Mouse (Mus musculus) thymus, postnatal 4 days (tissue): Measurements from ENCODE around the gene Tmem45a.

Experiments used
- DNase-seq: peaks from one replicate; pipeline ENCODE4 v3.0.0; 2021

Gene Tmem45a

DNA sequence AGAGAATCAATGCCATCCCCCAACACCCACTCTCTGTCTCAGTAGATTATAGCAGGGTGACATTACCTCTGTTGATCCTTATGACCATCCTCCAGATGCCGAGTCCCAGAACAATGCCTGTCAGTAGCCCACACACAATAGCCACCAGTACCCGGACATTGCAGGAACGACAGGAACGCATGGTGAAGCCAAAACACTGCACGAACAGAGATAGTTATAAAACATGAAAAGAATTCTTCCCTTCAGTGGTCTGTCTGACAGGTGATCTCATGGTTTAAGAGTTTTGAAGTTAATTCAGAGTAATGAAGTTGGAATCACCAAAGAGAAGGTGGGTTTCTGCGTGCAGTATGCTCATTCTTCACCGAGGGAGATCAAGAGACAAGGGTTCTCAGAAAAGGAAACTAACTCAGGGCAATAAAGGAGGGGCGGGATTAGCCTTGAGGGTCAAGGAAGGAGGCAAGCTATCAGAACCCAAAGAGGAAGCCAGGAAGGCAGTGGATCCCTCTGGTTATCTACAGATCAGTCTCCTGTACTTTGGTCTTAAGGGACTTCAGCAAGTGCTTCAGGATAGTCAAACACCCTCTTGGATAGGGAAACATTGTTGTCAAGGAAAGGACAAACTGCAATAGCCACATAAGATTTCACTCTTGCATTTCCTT lies 90.4 kb downstream of the Tmem45a start, which contains the start of gene Adgrg7:
Gene Adgrg7 (minus strand): TSS at position 375 of the 659 bp plus-strand sequence.
- DNase-seq: no peak

DNA sequence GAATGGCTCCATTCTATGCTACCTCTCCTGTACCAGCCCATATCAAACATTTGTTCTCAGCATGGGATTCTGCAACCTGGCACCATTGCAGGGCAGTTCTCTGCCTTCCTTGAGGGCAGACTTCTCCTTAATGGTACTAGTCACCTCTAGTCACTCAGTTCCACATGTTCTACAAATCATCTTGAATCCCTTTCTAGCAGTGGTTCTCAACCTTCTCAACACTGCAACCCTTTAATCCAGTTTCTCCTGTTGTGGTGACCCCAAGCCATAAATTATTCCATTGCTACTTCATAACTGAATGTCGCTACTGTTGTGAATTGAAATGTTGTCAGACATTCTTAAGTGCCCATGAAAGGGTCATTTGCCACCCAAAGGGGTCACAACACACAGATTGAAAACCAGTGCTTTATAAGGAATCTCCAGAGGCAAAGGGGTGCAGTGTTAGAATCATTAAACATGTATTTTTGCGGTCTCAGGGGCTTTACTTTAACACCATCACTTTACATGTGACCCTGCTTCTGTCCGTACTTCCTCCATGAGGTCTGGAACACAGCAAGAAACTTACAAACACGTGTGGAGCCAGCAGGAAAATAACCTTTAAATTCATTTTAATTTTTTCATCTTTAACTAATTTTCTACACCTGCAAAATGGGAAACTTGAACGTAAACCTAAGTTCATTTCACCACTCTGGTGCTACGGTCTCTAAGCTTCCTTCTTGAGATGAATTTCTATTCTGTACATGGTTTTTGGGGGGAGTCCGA lies 91.4 kb downstream of the Tmem45a start:
- DNase-seq: no peak

DNA sequence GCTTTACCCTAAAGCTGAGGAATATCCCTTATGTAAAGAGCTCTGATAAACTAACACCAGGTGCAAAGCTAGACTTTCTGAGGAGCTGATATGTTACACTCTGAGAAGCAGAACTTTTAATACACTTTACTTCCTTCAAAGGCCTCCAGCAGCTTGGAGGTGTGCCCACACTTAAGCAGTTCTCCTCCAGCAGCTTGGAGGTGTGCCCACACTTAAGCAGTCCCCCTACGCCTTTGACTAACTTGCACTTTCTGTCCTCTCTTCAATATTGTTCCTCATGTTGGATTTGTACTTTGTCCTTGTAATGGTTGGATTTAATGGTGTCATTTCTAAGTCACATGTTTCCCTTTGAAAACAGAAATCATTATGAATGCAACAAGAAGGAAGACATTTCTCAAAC lies 92.2 kb downstream of the Tmem45a start:
- no peak for DNase-seq

DNA sequence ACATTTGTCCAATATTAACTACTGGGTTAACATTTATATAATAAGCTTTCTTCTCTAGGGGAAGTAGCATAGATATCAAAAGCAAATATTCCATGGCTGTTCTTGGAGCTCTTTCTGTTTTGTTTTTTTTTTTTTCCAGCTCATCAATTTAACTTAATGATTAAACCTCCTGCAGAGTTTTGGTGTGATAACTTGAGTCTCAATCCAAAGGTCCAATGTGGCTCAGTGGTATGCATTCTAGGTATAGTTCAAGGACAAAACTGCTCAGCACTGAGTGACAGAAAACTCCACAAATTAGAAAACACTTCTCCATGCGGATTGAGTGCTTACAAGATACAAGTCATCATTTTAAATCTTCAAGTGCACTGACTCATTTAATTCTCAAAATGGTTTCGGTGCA lies 100.0 kb downstream of the Tmem45a start:
- no peak for DNase-seq

DNA sequence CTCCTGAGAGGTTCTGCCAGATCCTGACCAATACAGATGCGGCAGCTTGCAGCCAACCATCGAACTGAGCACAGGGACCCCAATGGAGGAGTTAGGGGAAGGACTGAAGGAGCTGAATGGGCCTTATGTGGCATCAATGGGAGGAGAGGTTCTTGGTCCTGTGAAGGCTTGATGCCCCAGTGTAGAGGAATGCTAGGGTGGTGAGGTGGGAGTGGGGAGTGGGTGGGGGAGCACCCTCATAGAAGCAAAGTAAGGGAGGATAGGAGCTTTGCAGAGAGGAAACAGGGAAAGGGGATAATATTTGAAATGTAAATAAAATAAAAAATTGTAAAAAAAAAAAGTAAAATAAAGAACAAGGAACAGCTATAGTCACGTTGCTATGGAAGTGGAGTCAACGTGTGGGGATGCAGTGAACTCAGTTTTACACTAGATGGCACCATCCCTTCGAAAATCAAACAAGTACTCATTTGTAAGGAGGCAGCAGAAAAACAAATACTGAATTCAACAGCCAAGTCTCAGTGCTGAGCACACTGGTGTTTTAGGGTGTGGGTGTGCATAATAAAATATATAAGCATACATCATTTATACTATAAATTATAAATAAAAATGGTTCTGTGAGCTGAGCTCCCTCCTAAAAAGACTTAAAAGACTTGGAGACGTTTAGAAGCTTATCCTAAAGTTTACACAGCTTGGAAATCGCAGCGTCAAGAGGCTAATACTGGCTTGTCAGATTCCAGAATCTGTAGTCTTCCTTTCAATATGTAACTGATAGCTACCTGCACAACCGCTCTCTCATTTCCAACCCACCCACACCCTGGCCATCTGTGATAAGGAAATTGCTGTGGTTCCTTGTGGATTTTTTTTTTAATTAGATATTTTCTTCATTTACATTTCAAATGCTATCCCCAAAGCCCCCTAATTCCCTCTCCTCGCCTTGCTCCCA lies 114.5 kb downstream of the Tmem45a start:
- DNase-seq: peak; percentile 12
